Mouse (Mus musculus): ENCODE measurements around the gene Arel1.
A peak's percentile ranks its signal among the peaks of the same experiment; 100 is the strongest.

Gene Arel1

DNA sequence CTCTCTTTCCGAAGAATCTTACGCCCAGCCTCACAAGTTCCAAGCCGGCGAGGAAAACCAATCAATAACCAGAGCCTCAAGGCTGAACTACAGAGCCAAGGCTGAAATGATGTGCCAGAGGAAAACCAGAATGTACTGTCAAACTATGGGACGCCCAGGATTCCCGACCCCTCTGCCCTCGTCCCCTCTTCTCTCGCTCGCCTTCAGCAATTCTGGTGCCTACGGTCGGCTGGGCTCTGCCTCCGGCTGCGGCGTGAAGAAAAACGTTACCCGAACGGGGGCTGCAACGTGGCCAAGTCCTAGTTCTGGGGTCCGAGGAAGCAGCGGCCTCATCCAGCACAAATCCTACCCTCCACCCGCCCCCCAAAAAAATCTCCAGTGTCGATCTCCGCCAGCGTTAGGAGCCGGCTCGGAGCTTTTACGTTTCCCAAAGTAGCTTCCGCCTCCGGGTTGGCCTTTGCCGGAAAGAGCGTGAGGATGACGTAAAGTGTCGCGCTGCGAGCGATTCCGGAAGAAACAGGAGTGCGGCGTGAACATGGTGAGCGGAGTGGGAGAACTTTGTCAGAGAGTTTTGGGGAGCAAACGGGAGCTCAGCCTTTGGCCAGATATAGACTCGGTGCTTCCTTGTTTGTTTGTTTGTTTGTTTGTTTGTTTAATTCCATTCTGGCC lies at the start of gene Arel1, which contains the start of gene Fcf1:
TSS of gene Arel1 (minus strand) at position 473 of the 669 bp plus-strand sequence.
TSS of gene Fcf1 (plus strand) at position 470 of the 669 bp plus-strand sequence.
- DNase-seq (ENCODE audit: low spot score), result peak; percentile 41

- DNase-seq (ENCODE audit: low spot score), result no peak
Measured at GRCm38 (mm10) chr12:85012185-85012584, 41.5 kb upstream of the Arel1 start.

DNA sequence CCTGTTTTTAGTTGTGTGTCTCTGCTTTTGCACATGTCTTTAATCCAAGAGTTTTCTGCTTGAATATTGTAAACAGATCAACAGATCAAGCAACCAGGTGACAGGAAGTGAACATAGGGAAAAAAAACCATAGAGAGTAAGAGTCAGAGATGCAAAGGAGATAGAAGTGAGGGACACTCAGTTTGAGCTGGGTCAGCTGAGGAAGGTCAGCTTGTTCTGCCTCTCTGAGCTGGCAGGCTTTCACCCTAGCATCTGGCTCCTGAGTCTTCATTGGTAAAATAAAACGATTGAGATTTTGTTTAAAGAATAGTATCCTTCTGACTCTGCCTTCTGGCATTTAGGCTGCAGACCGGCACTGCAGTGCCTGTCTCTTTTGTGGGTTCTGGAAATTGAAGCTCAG lies 39.8 kb upstream of the Arel1 start:
- DNase-seq (ENCODE audit: low spot score), result no peak

- no peak for DNase-seq (ENCODE audit: low spot score)
Measured at GRCm38 (mm10) chr12:85009776-85010175, 39.1 kb upstream of the Arel1 start.

DNA sequence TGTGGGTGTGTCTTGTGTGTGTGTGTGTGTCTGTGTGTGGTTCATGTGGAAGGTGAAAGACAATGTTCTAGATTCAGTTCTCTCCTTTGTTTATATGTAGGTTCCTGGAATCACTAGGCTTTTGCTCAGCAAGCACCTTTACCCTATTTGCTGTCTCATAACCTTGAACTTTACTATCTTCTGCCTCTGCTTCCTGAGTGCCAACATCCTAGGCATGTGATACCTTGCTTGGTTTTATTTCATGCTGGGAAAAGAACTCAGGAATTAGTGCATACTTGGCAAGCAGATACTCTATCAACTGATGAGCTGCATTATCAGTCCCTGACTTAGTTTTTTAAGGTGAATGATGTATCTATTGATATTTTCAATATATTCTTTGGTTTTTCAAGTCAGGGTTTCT lies 36.3 kb upstream of the Arel1 start:
- no peak for DNase-seq (ENCODE audit: low spot score)

DNA sequence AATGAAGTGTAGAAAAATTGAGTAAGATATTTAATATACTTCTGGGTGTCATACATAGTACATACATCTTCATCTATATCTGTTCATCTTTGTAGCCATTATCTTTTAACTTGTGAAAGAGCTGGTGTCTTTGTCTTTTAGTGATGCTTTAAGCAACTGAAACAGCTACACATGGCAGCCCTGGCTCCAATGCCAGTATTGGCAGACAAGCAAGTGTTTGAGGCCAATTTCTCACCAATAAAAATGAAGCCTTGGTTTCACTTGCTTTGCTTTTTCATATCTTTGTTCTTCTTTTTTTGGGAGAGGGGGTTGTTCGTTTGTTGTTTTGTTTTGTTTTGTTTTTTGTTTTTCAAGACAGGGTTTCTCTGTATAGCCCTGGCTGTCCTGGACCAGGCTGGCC lies 35.5 kb upstream of the Arel1 start:
- no peak for DNase-seq (ENCODE audit: low spot score)

GRCm38 (mm10) chr12:84999053-84999452 lies 28.4 kb upstream of the Arel1 start:
- DNase-seq (ENCODE audit: low spot score), result no peak

- DNase-seq (ENCODE audit: low spot score), result no peak
Measured at GRCm38 (mm10) chr12:84996501-84997398, 26.1 kb upstream of the Arel1 start.

GRCm38 (mm10) chr12:84996083-84996496 lies 25.4 kb upstream of the Arel1 start, which contains the start of gene Ylpm1:
Gene Ylpm1, plus strand, starts transcription at chr12:84996321.
- peak; percentile 94 for DNase-seq (ENCODE audit: low spot score)

GRCm38 (mm10) chr12:84995112-84995761 lies 24.5 kb upstream of the Arel1 start:
- no peak for DNase-seq (ENCODE audit: low spot score)

DNA sequence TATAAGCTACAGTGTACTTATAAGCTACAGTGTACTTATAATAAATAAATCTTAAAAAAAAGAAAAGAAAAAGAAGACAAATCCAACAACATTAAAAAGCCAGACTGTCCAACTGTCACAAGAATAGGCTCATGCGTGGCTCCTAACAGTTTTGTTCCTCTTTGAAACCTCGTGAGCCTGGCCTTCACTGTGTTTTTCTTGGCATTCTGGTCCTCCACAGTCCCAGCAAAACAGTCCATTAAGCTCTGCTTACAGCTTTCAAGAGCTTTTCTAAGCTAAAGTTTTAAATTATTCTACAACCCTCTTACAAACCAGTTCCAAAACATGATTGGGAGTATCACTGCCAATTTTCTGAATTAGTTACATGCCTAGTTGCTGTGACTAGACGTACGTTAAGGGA lies 18.8 kb upstream of the Arel1 start:
- DNase-seq (ENCODE audit: low spot score), result no peak

- no peak for DNase-seq (ENCODE audit: low spot score)
Measured at GRCm38 (mm10) chr12:84979264-84979862, 8.7 kb upstream of the Arel1 start.

DNA sequence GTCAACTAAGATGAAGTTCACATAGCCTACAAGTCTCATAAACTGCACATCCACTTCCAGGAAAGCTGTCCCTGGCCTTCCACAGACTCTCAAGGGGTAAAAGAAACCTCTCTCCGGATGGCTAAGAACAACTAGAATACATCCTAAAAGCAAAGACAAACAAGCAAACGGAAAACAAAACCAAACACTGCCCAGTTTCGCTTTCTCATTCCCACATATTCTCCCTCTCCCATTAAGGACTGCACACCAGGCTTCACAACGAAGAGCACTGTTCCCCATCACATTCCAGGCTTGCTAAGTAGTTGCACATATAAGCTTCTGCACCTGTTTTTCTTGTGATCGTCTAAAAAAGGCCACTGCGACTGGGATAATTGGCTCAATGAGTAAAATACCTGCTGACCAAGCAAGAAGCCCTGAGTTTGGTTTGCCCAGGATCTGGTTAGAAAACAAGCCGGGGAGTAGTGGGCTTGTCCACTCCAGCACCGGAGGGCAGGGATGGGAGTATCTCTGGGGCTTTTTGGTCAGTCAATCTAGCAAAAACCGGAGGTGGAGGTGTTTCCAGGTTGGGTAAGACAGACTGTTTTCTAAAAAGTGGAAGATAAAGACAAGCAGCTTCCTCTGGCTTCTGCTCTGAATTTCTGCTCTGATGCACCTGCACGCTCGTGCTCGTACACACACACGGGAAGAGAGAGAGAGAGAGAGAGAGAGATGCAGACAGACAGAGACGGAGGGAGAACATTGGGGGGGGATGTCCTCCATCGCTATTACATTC lies 858 bp downstream of the Arel1 start:
- DNase-seq (ENCODE audit: low spot score), result no peak

DNA sequence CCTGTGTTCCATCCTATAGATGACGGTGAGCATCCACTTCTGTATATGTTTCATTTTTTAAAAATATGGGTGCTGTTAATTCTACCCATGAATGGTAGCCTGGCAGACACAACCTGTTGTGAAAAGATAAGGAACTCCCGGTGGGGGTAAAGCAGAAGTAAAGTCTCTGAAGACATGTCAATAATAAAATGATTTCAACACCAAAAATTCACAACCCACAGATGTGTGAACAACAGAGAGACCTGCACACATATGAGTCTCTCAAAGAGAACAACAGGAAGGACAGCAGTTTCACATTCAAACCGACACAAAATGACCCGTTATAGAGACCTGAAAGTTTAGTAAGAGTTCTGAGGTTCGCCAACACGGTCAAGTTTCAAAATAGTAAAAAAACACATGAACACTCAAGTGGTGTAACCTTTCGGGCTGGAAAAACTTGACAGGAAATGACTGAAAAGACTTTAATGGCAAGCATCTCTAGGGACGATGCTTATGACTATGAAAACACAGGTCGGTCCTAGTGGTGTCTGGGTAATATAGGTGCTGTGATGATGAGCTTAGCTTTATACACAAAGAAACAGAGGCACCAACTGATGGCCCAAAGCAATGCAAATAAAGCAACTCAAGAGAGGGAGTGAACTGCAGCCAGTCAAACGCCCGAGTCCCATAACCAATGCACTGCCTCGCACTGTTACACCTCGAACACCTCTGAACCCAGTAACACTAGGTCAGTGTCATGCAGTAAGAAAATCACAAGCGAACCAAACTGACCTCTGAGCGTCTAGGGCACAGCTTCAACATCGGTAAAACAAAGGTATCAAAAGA lies 1.7 kb downstream of the Arel1 start:
- DNase-seq (ENCODE audit: low spot score), result no peak

DNA sequence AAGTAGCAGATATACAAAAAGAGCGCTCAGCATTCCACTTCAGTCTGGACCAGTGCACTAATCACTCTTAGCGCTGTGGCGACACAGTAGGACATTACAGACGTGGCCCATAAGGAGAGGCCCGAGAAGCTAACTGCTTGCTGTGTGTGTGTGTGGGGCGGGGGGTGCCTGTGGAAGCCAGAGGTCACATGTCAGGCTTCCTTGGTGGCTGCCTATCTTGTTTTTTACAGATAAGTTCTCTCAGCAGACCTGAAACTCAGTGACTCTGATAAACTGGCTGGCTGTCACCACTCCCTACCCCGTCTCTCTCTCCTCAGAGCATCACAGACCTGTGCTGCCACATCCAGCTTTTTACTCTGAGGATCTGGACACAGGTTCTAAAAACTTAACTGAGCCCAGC lies 8.1 kb downstream of the Arel1 start:
- DNase-seq (ENCODE audit: low spot score), result no peak

DNA sequence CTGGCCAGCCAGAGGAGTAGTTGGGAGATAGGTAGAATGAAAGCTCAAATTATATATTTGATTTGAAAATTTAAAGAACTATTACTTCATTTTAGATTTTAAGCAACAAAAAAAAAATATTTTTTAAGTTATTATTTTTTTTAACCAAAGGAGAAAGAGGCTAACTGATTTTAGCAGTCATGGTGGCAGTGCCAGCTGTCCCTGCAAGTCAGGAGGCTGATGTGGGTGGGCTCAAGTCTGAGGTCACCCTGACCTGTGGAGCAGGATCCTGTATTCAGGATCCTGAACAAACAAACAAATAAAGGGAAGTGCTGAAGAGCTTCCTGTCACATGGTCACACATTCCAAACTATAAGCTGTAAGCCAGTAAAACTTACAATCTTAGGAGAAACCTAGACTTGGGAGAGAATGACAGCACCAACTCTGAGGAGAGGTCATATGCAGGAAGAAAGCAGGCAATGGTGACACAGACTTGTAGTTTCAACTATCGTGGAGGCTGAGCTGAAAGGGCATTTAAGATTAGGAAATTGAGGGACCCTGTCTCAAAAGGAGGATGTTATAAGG lies 11.8 kb downstream of the Arel1 start:
- DNase-seq (ENCODE audit: low spot score), result no peak

- no peak for DNase-seq (ENCODE audit: low spot score)
Measured at GRCm38 (mm10) chr12:84956317-84956716, 14.4 kb downstream of the Arel1 start.

DNA sequence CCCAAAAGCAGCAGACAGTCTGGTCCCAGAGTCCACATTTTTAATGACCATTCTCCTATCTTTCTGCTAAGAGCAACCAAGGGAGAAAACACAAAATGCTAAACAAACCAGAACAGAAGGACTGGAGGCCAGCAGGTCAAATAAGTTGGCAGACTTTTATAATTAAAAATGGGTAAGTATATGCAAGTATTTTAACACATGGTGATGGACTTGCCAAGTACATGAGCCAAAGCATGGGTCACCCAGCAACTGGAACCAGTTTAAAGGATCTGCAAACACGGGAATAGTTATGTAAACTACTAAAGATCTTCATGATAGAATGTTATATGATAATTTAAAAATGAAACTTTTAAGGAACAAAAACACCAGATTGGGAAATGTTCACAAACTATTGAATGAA lies 18.3 kb downstream of the Arel1 start:
- DNase-seq (ENCODE audit: low spot score), result no peak

- DNase-seq (ENCODE audit: low spot score), result no peak
Measured at GRCm38 (mm10) chr12:84951531-84951930, 19.2 kb downstream of the Arel1 start.

GRCm38 (mm10) chr12:84950763-84951162 lies 19.9 kb downstream of the Arel1 start:
- no peak for DNase-seq (ENCODE audit: low spot score)
